Mouse (Mus musculus) olfactory bulb, adult 2 months (tissue): ENCODE data around the gene 1700017B05Rik.

Source experiments
- CTCF ChIP-seq: fragments of 200-500 bp; IDR thresholded peaks from 2 replicates; pipeline ENCODE4 v1.5.1; 2012; ENCODE audit warnings: low read depth, mild to moderate bottlenecking, low read length, moderate library complexity; ENCODE audit not compliant: insufficient read depth
- POLR2A ChIP-seq: fragments of 200-500 bp; IDR thresholded peaks from 2 replicates; pipeline ENCODE4 v1.6.1; 2012; ENCODE audit warnings: mild to moderate bottlenecking, low read depth, low read length, moderate library complexity; ENCODE audit not compliant: insufficient read depth

DNA sequence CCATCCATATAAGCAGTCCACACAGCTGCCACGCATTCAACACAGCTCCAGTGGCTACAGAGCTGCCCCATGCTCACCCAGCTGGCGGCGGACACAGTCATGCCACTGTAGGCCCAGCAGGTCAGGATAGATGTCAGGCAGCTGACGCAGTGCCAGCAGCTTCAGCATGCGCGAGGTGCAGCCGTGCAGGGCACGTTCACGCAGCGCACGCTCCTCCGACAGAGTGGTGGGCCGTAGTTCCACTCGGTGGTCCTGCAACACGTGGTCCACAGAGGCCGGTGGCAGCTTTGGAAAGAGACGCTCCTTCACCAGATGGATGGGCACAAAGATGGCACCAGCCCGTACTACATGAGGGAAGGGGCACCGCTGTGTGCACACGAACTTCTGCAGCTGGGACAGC, 6.1 kb downstream of the 1700017B05Rik start:
- TF ChIP-seq POLR2A (no peak), CTCF (no peak)
